Mouse (Mus musculus) spleen, adult 10 weeks (tissue): Measurements from ENCODE around the gene Nuak2. TPM values are rescaled to one million over a fixed set of nuclear protein-coding genes. Genes with fewer than 3 reads are reported as not detected.

Source experiments
- polyA plus RNA-seq: library from polyadenylated mRNA; stranded (reverse); fragments of 350-450 nt; fragmentation: Illumina TruSeq; extraction: RNeasy Lipid Tissue Mini Kit (QIAGEN cat#74804); gene quantifications from one replicate; pipeline ENCODE4 v1.2.3, GENCODE M21; 2015; ENCODE audit warnings: low replicate concordance; ENCODE audit not compliant: insufficient read depth

The Nuak2 gene
- 24.1 TPM for polyA plus RNA-seq

DNA sequence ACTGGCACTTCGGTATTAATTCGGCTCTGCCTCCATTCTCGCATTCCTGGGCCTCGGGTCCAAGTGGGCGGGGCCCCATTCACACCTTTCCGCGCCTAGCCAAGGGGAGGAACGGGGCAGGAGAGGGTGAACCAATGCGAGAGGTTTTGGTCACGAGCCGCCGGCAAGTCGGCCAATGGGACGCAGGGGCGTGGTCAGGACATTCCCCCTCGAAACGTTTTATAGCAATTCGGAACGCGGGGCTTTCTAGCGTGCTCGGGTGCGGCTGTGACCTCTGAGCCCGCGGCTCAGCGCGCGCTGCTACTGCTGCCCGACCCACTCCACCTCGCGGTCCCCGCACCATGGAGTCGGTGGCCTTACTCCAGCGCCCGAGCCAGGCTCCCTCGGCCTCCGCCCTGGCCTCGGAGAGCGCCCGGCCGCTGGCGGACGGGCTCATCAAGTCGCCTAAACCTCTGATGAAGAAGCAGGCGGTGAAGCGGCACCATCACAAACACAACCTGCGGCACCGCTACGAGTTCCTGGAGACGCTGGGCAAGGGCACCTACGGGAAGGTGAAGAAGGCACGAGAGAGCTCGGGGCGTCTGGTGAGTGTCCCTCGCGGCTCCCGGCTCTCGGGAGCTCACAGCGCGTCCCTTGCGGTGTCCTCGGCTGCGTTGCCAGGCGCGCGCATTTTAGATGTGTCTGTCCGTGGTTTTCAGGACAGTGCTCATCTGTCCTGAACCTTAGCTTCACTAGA lies at the start of gene Nuak2:
TSS of gene Nuak2 (plus strand) at position 238 of the 736 bp plus-strand sequence.

DNA sequence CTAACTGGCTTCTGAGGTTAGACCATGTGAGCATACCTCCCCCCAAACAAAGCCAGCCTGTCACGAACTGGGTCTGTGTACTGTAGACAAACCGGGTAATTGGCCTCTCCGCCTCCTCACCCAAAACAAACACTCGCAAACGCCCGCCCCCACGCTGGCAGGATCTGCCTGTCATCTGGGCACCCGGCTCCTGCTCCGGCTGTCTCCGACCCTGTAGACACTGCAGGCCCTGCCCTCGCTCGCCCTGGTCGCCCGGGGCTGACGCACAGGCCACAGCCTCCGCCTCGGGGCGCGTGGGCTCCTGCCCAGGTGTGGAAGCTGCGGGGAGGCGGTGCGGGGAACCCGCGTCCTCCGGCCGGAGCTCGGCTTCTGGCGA lies 17.5 kb upstream of the Nuak2 start, which contains the start of gene Klhdc8a:
TSS of gene Klhdc8a (plus strand) at position 202 of the 376 bp plus-strand sequence.

Other genes with a start within 250 kb of the Nuak2 start
- 0.75 TPM for gene Mfsd4a, start 248.1 kb upstream of the Nuak2 start, polyA plus RNA-seq
- gene Cdk18, start 176.4 kb upstream of the Nuak2 start, polyA plus RNA-seq, result 0.39 TPM
- gene Lemd1, start 124.7 kb upstream of the Nuak2 start, polyA plus RNA-seq, result not detected
- not detected for gene AC124108.1, start 124.7 kb upstream of the Nuak2 start, polyA plus RNA-seq
- not detected for gene Gm10188, start 86.4 kb upstream of the Nuak2 start, polyA plus RNA-seq
- gene Klhdc8a, start 17.5 kb upstream of the Nuak2 start, polyA plus RNA-seq, result 0.41 TPM
- 34.4 TPM for gene Tmcc2, start 75.2 kb downstream of the Nuak2 start, polyA plus RNA-seq
- 17.7 TPM for gene Dstyk, start 101.4 kb downstream of the Nuak2 start, polyA plus RNA-seq
- gene Rbbp5, start 161.2 kb downstream of the Nuak2 start, polyA plus RNA-seq, result 67.6 TPM
- 15.1 TPM for gene Tmem81, start 190.1 kb downstream of the Nuak2 start, polyA plus RNA-seq
- gene Cntn2, start 227.1 kb downstream of the Nuak2 start, polyA plus RNA-seq, result not detected